22 mouse cellular contexts compared by ENCODE assay signal in genomic region chr13:52826666-52827065, GRCm38 (mm10).
DNase-seq lines count a peak whose midpoint lies in the region; ATAC-seq and TF ChIP-seq lines count a peak whose summit lies in the region.
"Had no signal": no experiment of that assay in that cellular context is flagged by ENCODE, and none has a peak within 500 bp of the region (broad histone marks: within the 10 kb centered on the region; RNA-seq: fewer than 3 reads in every experiment).

No protein-coding gene starts in this region.

- peak overlapping the region; percentile 25; the same call in 1 of the 2 replicates for H3K27ac ChIP-seq in liver, embryonic 15.5 days (replicated peaks)
- H3K27ac ChIP-seq in liver, embryonic 12.5 days: no peak overlapping the region
- peak overlapping the region; percentile 60 for H3K27ac ChIP-seq in lung, embryonic 15.5 days
- H3K27ac ChIP-seq in lung, postnatal 0 days (ENCODE audit: low read length): no peak overlapping the region
- H3K27ac ChIP-seq: embryonic facial prominence, embryonic 13.5 days; embryonic facial prominence, embryonic 15.5 days; forebrain, embryonic 10.5 days; forebrain, embryonic 12.5 days had no signal

- no peaks in the 10 kb centered on the region for H3K9me3 ChIP-seq in liver, embryonic 15.5 days (replicated peaks)
- no peaks in the 10 kb centered on the region for H3K9me3 ChIP-seq in liver, embryonic 12.5 days (replicated peaks)
- H3K9me3 ChIP-seq in lung, embryonic 15.5 days: no peaks in the 10 kb centered on the region
- no peaks in the 10 kb centered on the region for H3K9me3 ChIP-seq in lung, postnatal 0 days (ENCODE audit: low read length)
- H3K9me3 ChIP-seq: embryonic facial prominence, embryonic 13.5 days; embryonic facial prominence, embryonic 15.5 days; forebrain, embryonic 10.5 days; forebrain, embryonic 12.5 days had no signal

- no peak overlapping the region for H3K9ac ChIP-seq in liver, embryonic 15.5 days
- no peak overlapping the region for H3K9ac ChIP-seq in liver, embryonic 12.5 days
- H3K9ac ChIP-seq in lung, embryonic 15.5 days: no peak overlapping the region
- no peak overlapping the region for H3K9ac ChIP-seq in lung, postnatal 0 days (replicated peaks; ENCODE audit: low read depth)
- H3K9ac ChIP-seq: embryonic facial prominence, embryonic 13.5 days; embryonic facial prominence, embryonic 15.5 days; forebrain, embryonic 12.5 days had no signal

- peaks cover 29% of the 10 kb centered on the region; the same call in 1 of the 2 replicates for H3K27me3 ChIP-seq in liver, embryonic 15.5 days
- H3K27me3 ChIP-seq in liver, embryonic 12.5 days (replicated peaks): peaks cover 15% of the 10 kb centered on the region
- H3K27me3 ChIP-seq in lung, embryonic 15.5 days: no peaks in the 10 kb centered on the region
- no peaks in the 10 kb centered on the region for H3K27me3 ChIP-seq in lung, postnatal 0 days (replicated peaks; ENCODE audit: insufficient read depth, low read length)
- H3K27me3 ChIP-seq: embryonic facial prominence, embryonic 13.5 days; embryonic facial prominence, embryonic 15.5 days had no signal

- no peak for ATAC-seq in liver, embryonic 15.5 days (ENCODE audit: insufficient read depth)
- no peak for ATAC-seq in liver, embryonic 12.5 days
- peak; percentile 11; the same call in 1 of the 2 replicates for ATAC-seq in lung, embryonic 15.5 days (ENCODE audit: borderline replicate concordance, extremely low read depth, low FRiP score, low TSS enrichment)
- ATAC-seq in lung, postnatal 0 days: no peak
- ATAC-seq: forebrain, embryonic 14.5 days had no signal

- no peak overlapping the region for H3K4me3 ChIP-seq in liver, embryonic 15.5 days (replicated peaks)
- H3K4me3 ChIP-seq in liver, embryonic 12.5 days: no peak overlapping the region
- H3K4me3 ChIP-seq in lung, embryonic 15.5 days: no peak overlapping the region
- no peak overlapping the region for H3K4me3 ChIP-seq in lung, postnatal 0 days (ENCODE audit: low read depth, low read length)
- H3K4me3 ChIP-seq: embryonic facial prominence, embryonic 13.5 days; embryonic facial prominence, embryonic 15.5 days; erythroblast, embryonic 14.5 days; forebrain, embryonic 10.5 days; forebrain, embryonic 12.5 days had no signal

- no peaks in the 10 kb centered on the region for H3K36me3 ChIP-seq in liver, embryonic 15.5 days (replicated peaks)
- no peaks in the 10 kb centered on the region for H3K36me3 ChIP-seq in liver, embryonic 12.5 days
- H3K36me3 ChIP-seq in lung, embryonic 15.5 days: no peaks in the 10 kb centered on the region
- no peaks in the 10 kb centered on the region for H3K36me3 ChIP-seq in lung, postnatal 0 days (ENCODE audit: insufficient read depth, low read length)
- H3K36me3 ChIP-seq: embryonic facial prominence, embryonic 13.5 days; embryonic facial prominence, embryonic 15.5 days; forebrain, embryonic 10.5 days; forebrain, embryonic 12.5 days had no signal

- no peak overlapping the region for H3K4me2 ChIP-seq in liver, embryonic 15.5 days
- H3K4me2 ChIP-seq in liver, embryonic 12.5 days: no peak overlapping the region
- H3K4me2 ChIP-seq in lung, embryonic 15.5 days: no peak overlapping the region
- no peak overlapping the region for H3K4me2 ChIP-seq in lung, postnatal 0 days (replicated peaks; ENCODE audit: low read depth, low read length)
- H3K4me2 ChIP-seq: embryonic facial prominence, embryonic 13.5 days; embryonic facial prominence, embryonic 15.5 days; forebrain, embryonic 12.5 days had no signal

- DNase-seq in lung, adult 18-20 months: no peak
- peak; percentile 63 for DNase-seq in lung, postnatal 0 days (ENCODE audit: low spot score)
- DNase-seq in lung, postnatal 4 days: no peak
- DNase-seq: adrenal gland, adult 2 months; adrenal gland, postnatal 10 days; adrenal gland, postnatal 25 days; cerebellum, adult 11 months; cerebellum, adult 18-20 months; cerebellum, adult 8-10 months; cerebellum, adult 9-11 months; cerebellum, postnatal 14 days; cerebellum, postnatal 36 days; embryo, embryonic 11 days had no signal

- peaks cover 69% of the 10 kb centered on the region for H3K4me1 ChIP-seq in liver, embryonic 15.5 days (replicated peaks)
- peaks cover 71% of the 10 kb centered on the region for H3K4me1 ChIP-seq in liver, embryonic 12.5 days
- H3K4me1 ChIP-seq in lung, embryonic 15.5 days: peaks cover 71% of the 10 kb centered on the region
- H3K4me1 ChIP-seq in lung, postnatal 0 days (ENCODE audit: insufficient read depth, low read depth, low read length): peaks cover 9% of the 10 kb centered on the region; the same call in 1 of the 2 replicates

- TF ChIP-seq EP300 in lung, postnatal 0 days (IDR thresholded peaks at IDR 0.05): 0 out of 2 replicates have a peak, but pooled peaks have one; percentile 13

- TF ChIP-seq CTCF in lung, postnatal 0 days (IDR thresholded peaks at IDR 0.05): no peak

Comparison
In these comparisons a context has a peak if more than half of its experiments do, and no peak if none do; other contexts are left out.
1. H3K27ac ChIP-seq: peak in liver, embryonic 15.5 days (single experiment) and lung, embryonic 15.5 days (single experiment); none in liver, embryonic 12.5 days (single experiment) and lung, postnatal 0 days (single experiment).